Mouse (Mus musculus): ENCODE results near the gene Klhl5.

GRCm38 (mm10) chr5:65150376-65150955 is 43.1 kb downstream of the Klhl5 start:
- TF ChIP-seq POLR2A (IDR thresholded peaks at IDR 0.05; ENCODE audit: borderline replicate concordance, extremely low read depth, insufficient read depth, insufficient read length, poor library complexity, severe bottlenecking) (no peak), CTCF (IDR thresholded peaks at IDR 0.05; ENCODE audit: borderline replicate concordance, extremely low read depth, insufficient read depth, insufficient read length) (no peak)

All from brain, embryonic 14.5 days (tissue).